Mouse (Mus musculus) neural tube, embryonic 14.5 days (tissue): ENCODE data around the gene Maats1. TPM values are rescaled to one million over a fixed set of nuclear protein-coding genes. Genes with fewer than 3 reads are reported as not detected.

ENCODE experiments used
- ATAC-seq: fragments of 200-750 bp; cut with Nextera tagmentation; 2 replicates; pipeline ENCODE4 v1.8.0; 2017; ENCODE audit warnings: low read depth, mild to moderate bottlenecking, moderate TSS enrichment, moderate library complexity
- H3K27ac ChIP-seq: fragments of 300-500 bp; sonication (generic); 2 replicates; pipeline ENCODE4 v1.5.1; 2014; ENCODE audit warnings: low read depth, mild to moderate bottlenecking, control low read depth, low read length, moderate library complexity, mixed read lengths
- H3K27me3 ChIP-seq: fragments of 300-500 bp; sonication (generic); 2 replicates; pipeline ENCODE4 v1.6.1; 2014; ENCODE audit warnings: low read length; ENCODE audit not compliant: control insufficient read depth, insufficient read depth
- H3K36me3 ChIP-seq: fragments of 300-500 bp; sonication (generic); 2 replicates; pipeline ENCODE4 v1.6.1; 2014; ENCODE audit warnings: low read length, mixed read lengths; ENCODE audit not compliant: control insufficient read depth, insufficient read depth
- H3K4me1 ChIP-seq: fragments of 300-500 bp; sonication (generic); 2 replicates; pipeline ENCODE4 v1.6.1; 2014; ENCODE audit warnings: low read length; ENCODE audit not compliant: control insufficient read depth, insufficient read depth
- H3K4me2 ChIP-seq: fragments of 300-500 bp; sonication (generic); 2 replicates; pipeline ENCODE4 v1.6.1; 2014; ENCODE audit warnings: mild to moderate bottlenecking, low read depth, low read length, control low read depth
- H3K4me3 ChIP-seq: fragments of 300-500 bp; sonication (generic); 2 replicates; pipeline ENCODE4 v1.5.1; 2014; ENCODE audit warnings: low read depth, low read length, control low read depth, mixed read lengths
- H3K9ac ChIP-seq: fragments of 300-500 bp; sonication (generic); replicated peaks from 2 replicates; pipeline ENCODE4 v1.6.1; 2014; ENCODE audit warnings: low read depth, mild to moderate bottlenecking, control low read depth, low read length, mixed read lengths
- H3K9me3 ChIP-seq: fragments of 300-500 bp; sonication (generic); 2 replicates; pipeline ENCODE4 v1.6.1; 2016; ENCODE audit warnings: low read length; ENCODE audit not compliant: control insufficient read depth
- WGBS: fragments of 180-500 bp; shearing (Covaris S2); extraction: QIAGEN DNeasy Blood & Tissue Kit; methylation state at CpG from one replicate; pipeline ENCODE4 v1.1.7; 2014; 5-methylcytosine and 5-hydroxymethylcytosine counted together
- polyA plus RNA-seq: library from polyadenylated mRNA; unstranded; fragments of >200 nt; fragmentation: Nextera tagmentation; extraction: Ambion mirVana; gene quantifications from 2 replicates; pipeline ENCODE4 v1.2.1, GENCODE M21; 2014

The Maats1 gene
- polyA plus RNA-seq, 1 experiment from 2014 or later, result 0.62 TPM

GRCm38 (mm10) chr16:38282559-38283160 lies 59.3 kb downstream of the Maats1 start:
- 82% methylated on average over 7 of the region's 7 CpGs for WGBS
- no peak for ATAC-seq

GRCm38 (mm10) chr16:38280951-38281350 lies 61.0 kb downstream of the Maats1 start:
- no peak overlapping the region for H3K4me2 ChIP-seq

More at GRCm38 (mm10) chr16:38282559-38283160, 59.3 kb downstream of the Maats1 start:
- Histone ChIP-seq H3K9ac (no peak overlapping the region), H3K4me2 (no peak overlapping the region), H3K36me3 (no peaks in the 10 kb centered on the region), H3K27ac (no peak overlapping the region), H3K9me3 (no peaks in the 10 kb centered on the region), H3K4me3 (no peak overlapping the region), H3K4me1 (no peaks in the 10 kb centered on the region), H3K27me3 (no peaks in the 10 kb centered on the region)

DNA sequence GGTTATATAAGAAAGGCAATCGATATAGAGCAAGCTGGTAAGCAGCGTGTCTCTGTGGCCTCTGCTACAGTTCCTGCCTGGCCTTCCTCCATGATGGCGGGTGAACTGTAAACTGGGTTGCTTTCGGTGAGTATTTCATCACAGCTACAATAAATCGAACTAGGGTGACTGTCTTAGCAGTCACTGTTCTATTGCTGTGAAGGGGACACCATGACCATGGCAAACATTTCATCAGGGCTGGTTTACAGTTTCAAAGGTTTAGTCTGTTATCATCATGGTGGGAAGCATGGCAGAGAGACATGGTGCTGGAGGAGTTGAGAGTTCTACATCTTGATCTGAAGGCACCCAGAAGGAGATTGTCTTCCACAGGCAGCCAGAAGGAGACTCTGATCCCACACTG lies 62.1 kb downstream of the Maats1 start:
- no peak overlapping the region for H3K4me3 ChIP-seq
- no peaks in the 10 kb centered on the region for H3K27me3 ChIP-seq
- WGBS, result 94% methylated on average over 5 of the region's 5 CpGs
- no peaks in the 10 kb centered on the region for H3K36me3 ChIP-seq
- no peak overlapping the region for H3K9ac ChIP-seq
- no peak overlapping the region for H3K27ac ChIP-seq
- no peaks in the 10 kb centered on the region for H3K4me1 ChIP-seq
- no peaks in the 10 kb centered on the region for H3K9me3 ChIP-seq
- no peak for ATAC-seq
- no peak overlapping the region for H3K4me2 ChIP-seq

More at GRCm38 (mm10) chr16:38280951-38281350, 61.0 kb downstream of the Maats1 start:
- no peak overlapping the region for H3K4me3 ChIP-seq
- no peak overlapping the region for H3K27ac ChIP-seq
- 85% methylated on average over 7 of the region's 7 CpGs for WGBS
- no peaks in the 10 kb centered on the region for H3K27me3 ChIP-seq
- H3K4me1 ChIP-seq, result no peaks in the 10 kb centered on the region
- no peak for ATAC-seq
- no peak overlapping the region for H3K9ac ChIP-seq
- H3K9me3 ChIP-seq, result no peaks in the 10 kb centered on the region
- H3K36me3 ChIP-seq, result no peaks in the 10 kb centered on the region

GRCm38 (mm10) chr16:38274737-38275136 lies 67.2 kb downstream of the Maats1 start:
- H3K27me3 ChIP-seq, result no peaks in the 10 kb centered on the region
- ATAC-seq, result no peak
- no peak overlapping the region for H3K4me2 ChIP-seq
- no peaks in the 10 kb centered on the region for H3K36me3 ChIP-seq
- no peak overlapping the region for H3K4me3 ChIP-seq
- no peak overlapping the region for H3K9ac ChIP-seq
- no peaks in the 10 kb centered on the region for H3K4me1 ChIP-seq
- H3K27ac ChIP-seq, result no peak overlapping the region
- WGBS, result 86% methylated on average over 2 of the region's 2 CpGs
- H3K9me3 ChIP-seq, result no peaks in the 10 kb centered on the region

GRCm38 (mm10) chr16:38272483-38272882 lies 69.5 kb downstream of the Maats1 start:
- Histone ChIP-seq H3K27ac (no peak overlapping the region), H3K36me3 (no peaks in the 10 kb centered on the region), H3K4me3 (no peak overlapping the region), H3K4me2 (no peak overlapping the region), H3K27me3 (no peaks in the 10 kb centered on the region), H3K9me3 (no peaks in the 10 kb centered on the region), H3K4me1 (no peaks in the 10 kb centered on the region), H3K9ac (no peak overlapping the region)
- ATAC-seq, result no peak
- 32% methylated on average over 5 of the region's 5 CpGs for WGBS

DNA sequence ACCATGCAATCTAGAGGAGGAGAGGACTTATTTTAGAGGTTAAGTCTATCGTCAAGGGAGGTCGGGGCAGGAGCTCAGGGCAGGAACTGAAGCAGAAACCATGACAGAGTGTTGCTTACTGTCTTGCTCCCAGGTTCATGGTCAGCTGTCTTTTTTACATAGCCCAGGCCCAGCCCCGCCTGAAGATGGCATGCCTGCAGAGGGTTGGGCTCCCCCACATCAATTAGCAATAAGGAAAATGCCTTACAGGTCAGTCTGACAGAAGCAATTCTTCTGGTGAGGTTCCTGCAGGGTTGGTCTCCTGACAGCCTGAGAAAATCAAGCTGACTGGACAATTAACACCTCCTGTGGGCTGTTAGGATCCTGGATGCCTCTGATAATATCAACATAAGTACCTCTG lies 70.3 kb downstream of the Maats1 start:
- WGBS, result 76% methylated on average over 3 of the region's 3 CpGs
- Histone ChIP-seq H3K4me2 (no peak overlapping the region), H3K9me3 (no peaks in the 10 kb centered on the region), H3K36me3 (no peaks in the 10 kb centered on the region), H3K4me3 (no peak overlapping the region), H3K27me3 (no peaks in the 10 kb centered on the region), H3K9ac (no peak overlapping the region), H3K4me1 (no peaks in the 10 kb centered on the region), H3K27ac (no peak overlapping the region)
- no peak for ATAC-seq

DNA sequence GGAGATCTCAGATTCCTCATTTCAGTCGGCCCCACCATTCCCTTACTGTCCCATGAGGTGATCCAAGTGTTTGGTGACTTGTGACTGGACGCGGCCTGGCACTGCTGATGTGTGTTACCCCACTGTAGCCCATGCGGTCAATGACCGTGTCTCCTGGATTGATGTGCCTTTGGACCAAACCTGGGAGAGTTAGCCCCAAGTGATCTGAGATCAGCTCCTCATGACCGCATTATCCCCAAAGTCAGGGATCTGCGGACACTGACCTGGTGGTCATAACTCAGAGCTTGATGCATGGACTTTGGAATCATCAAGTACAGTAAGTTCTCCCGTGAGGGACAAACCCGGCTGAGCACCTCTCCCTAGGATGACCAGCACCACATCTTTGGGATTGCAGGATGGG lies 86.0 kb downstream of the Maats1 start:
- H3K36me3 ChIP-seq, result no peaks in the 10 kb centered on the region
- H3K4me2 ChIP-seq, result no peak overlapping the region
- H3K9ac ChIP-seq, result no peak overlapping the region
- no peaks in the 10 kb centered on the region for H3K4me1 ChIP-seq
- no peak overlapping the region for H3K4me3 ChIP-seq
- WGBS, result 92% methylated on average over 9 of the region's 9 CpGs
- ATAC-seq, result no peak
- H3K27ac ChIP-seq, result no peak overlapping the region
- no peaks in the 10 kb centered on the region for H3K9me3 ChIP-seq
- H3K27me3 ChIP-seq, result no peaks in the 10 kb centered on the region

- WGBS, result 86% methylated on average over 4 of the region's 4 CpGs
- Histone ChIP-seq H3K36me3 (no peaks in the 10 kb centered on the region), H3K27ac (no peak overlapping the region), H3K4me3 (no peak overlapping the region), H3K9ac (no peak overlapping the region), H3K9me3 (no peaks in the 10 kb centered on the region), H3K4me2 (no peak overlapping the region), H3K27me3 (no peaks in the 10 kb centered on the region), H3K4me1 (no peaks in the 10 kb centered on the region)
- no peak for ATAC-seq
Measured at GRCm38 (mm10) chr16:38255107-38255506, 86.8 kb downstream of the Maats1 start.

- Histone ChIP-seq H3K9me3 (no peaks in the 10 kb centered on the region), H3K9ac (no peak overlapping the region), H3K27me3 (no peaks in the 10 kb centered on the region), H3K4me1 (no peaks in the 10 kb centered on the region), H3K4me2 (no peak overlapping the region), H3K27ac (no peak overlapping the region), H3K36me3 (no peaks in the 10 kb centered on the region), H3K4me3 (no peak overlapping the region)
- ATAC-seq, result no peak
- WGBS, result 85% methylated on average over 14 of the region's 14 CpGs
Measured at GRCm38 (mm10) chr16:38254001-38254400, 87.9 kb downstream of the Maats1 start.
